Mouse (Mus musculus) forebrain, embryonic 14.5 days (tissue): ENCODE measurements at regions not wholly inside any gene's neighbourhood (a gene's known extent, or its start where the extent isn't known, plus 50 kb on each side); places are given as distances from the start of the nearest gene placed in this dataset.

Experiments used
- ATAC-seq: fragments of 200-750 bp; cut with Nextera tagmentation; 2 replicates; pipeline ENCODE4 v1.8.0; 2017; ENCODE audit warnings: mild to moderate bottlenecking, moderate library complexity
- DNase-seq: peaks from one replicate; pipeline ENCODE4 v3.0.0-alpha.2; 2015; ENCODE audit warnings: low spot score
- H3K27ac ChIP-seq: fragments of 300-500 bp; sonication (generic); 2 replicates; pipeline ENCODE4 v1.5.1; 2014; ENCODE audit warnings: low read depth, mild to moderate bottlenecking, control low read depth, low read length, moderate library complexity
- H3K27me3 ChIP-seq: fragments of 300-500 bp; sonication (generic); replicated peaks from 2 replicates; pipeline ENCODE4 v1.6.1; 2014; ENCODE audit warnings: low read length, control low read depth, mixed read lengths; ENCODE audit not compliant: control insufficient read depth, insufficient read depth
- H3K36me3 ChIP-seq: fragments of 300-500 bp; sonication (generic); 2 replicates; pipeline ENCODE4 v1.6.1; 2014; ENCODE audit warnings: low read length, control low read depth; ENCODE audit not compliant: control insufficient read depth, insufficient read depth
- H3K4me1 ChIP-seq: fragments of 300-500 bp; sonication (generic); 2 replicates; pipeline ENCODE4 v1.6.1; 2014; ENCODE audit warnings: antibody characterized with exemption, low read length, control low read depth; ENCODE audit not compliant: control insufficient read depth, insufficient read depth
- H3K4me2 ChIP-seq: fragments of 300-500 bp; sonication (generic); 2 replicates; pipeline ENCODE4 v1.6.1; 2014; ENCODE audit warnings: mild to moderate bottlenecking, control low read depth, low read length
- H3K4me3 ChIP-seq: fragments of 300-500 bp; sonication (generic); 2 replicates; pipeline ENCODE4 v1.5.1; 2014; ENCODE audit warnings: low read depth, low read length, control low read depth
- H3K9ac ChIP-seq: fragments of 300-500 bp; sonication (generic); 2 replicates; pipeline ENCODE4 v1.6.1; 2014; ENCODE audit warnings: mild to moderate bottlenecking, low read length, control low read depth, moderate library complexity
- H3K9me3 ChIP-seq: fragments of 300-500 bp; sonication (generic); replicated peaks from 2 replicates; pipeline ENCODE4 v1.6.1; 2016; ENCODE audit warnings: low read length, control low read depth, mixed read lengths; ENCODE audit not compliant: control insufficient read depth
- WGBS: fragments of 180-500 bp; shearing (Covaris S2); extraction: QIAGEN DNeasy Blood & Tissue Kit; methylation state at CpG from one replicate; pipeline ENCODE4 v1.1.7; 2014; 5-methylcytosine and 5-hydroxymethylcytosine counted together

DNA sequence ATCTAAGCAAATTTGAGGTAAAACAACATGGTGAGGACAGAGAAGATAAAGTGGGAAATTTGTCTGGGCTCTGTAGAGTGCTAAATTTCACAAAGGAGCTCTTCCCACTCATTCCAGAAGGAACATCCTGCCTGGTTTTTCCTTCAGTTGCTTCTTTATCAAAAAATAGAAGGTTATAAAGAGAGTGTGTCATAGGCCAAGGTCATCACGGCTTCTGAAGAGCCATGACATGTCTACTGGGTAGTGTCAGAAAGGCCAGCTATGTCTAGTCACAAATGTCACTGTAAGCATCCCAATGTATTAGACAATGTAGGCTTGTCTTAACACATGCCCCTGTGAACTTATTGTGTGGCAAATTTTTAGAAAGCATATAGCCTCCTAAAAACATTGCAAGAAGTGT lies 132.5 kb upstream of the Zeb2 start:
- Histone ChIP-seq H3K9me3 (no peaks in the 10 kb centered on the region), H3K27ac (no peak overlapping the region), H3K36me3 (no peaks in the 10 kb centered on the region), H3K9ac (no peak overlapping the region), H3K27me3 (no peaks in the 10 kb centered on the region), H3K4me3 (no peak overlapping the region), H3K4me1 (no peaks in the 10 kb centered on the region), H3K4me2 (no peak overlapping the region)
- ATAC-seq, result no peak
- WGBS, result 91% methylated on average over 1 of the region's 1 CpGs
- no peak for DNase-seq

DNA sequence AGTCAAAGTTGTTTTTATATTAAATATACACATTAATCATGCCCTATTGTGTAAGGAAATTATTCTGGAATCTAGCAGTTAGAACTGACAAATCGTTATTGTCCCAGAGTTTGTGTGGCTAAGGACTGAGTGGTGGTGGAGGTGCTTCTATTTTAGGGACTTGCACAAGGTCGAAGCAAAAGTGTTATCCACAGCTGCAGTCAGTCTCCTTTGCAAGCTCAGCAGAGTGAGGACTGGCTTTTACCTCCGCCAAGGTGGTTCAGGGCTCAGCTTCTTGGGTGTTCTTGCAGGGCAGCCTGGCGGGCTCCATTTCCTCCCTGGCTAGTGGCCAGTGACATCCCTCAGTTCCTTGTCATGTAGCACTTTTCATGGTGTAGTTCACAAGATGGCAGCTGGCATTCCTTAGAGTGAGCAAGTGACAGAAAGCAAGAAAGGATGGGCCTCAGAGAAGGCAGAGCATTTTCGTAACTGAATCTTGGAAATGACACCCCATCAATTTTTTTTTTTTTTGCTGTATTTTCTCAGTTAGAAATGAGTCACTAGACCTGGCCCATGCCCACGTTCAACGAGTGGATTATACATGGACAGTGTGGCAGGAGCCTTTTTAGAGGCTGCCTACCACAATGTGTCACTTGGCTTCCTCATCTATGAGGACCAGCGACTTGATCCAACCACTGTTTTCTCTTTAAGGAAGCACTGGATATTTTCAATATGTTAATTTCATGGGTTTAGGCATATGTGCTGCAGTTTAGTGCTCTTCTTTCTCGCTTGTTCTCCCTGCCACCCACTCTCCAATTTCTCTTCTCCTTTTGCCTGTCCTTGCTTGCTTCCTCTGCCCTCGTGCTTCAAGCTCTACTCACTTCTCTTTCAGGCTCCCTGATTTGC lies 129.1 kb upstream of the Zeb2 start:
- Histone ChIP-seq H3K36me3 (no peaks in the 10 kb centered on the region), H3K9ac (no peak overlapping the region), H3K27me3 (no peaks in the 10 kb centered on the region), H3K4me1 (no peaks in the 10 kb centered on the region), H3K4me2 (no peak overlapping the region), H3K4me3 (no peak overlapping the region), H3K27ac (no peak overlapping the region), H3K9me3 (no peaks in the 10 kb centered on the region)
- WGBS, result 80% methylated on average over 10 of the region's 10 CpGs
- ATAC-seq (no peak), DNase-seq (no peak)

DNA sequence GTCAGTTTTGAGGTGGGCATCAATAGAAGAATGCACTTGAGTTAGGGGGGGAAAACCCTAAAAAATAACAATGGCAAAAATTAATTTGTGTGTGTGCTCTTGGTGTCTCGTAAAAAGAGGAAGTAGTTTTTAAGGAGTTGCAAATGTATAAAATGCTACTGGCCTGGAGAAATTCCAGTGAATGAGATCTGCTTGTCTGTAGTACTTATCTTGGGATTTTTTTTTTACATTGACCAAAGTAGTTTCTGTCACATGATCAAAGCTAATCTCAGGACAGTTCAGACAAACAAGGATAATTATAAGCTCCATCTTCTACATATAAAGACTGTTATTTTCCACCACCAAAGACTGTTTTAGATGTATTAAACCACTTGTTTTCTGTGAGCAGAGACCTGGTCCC lies 128.3 kb upstream of the Zeb2 start:
- Histone ChIP-seq H3K9me3 (no peaks in the 10 kb centered on the region), H3K27ac (no peak overlapping the region)
- ATAC-seq, result no peak

DNA sequence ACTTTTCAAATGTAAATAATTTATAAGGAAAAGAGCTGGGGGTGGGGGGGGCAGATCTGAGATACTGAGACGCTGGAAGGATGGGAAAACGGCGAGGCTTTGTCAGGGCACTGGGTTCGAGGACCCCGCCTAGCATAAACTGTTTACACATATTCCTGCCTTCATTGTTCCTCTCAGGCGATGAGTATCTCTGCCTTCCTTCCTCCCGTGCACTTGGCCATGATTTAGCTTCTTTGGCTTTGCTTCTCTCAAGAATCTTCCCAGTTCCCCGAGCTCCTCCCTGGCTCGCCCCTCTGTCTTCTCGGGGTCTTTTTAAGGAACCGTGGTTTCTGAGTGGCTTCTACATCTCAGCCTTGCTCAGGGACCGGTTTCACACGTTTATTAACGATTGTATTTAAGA lies 127.3 kb upstream of the Zeb2 start:
- H3K4me3 ChIP-seq, result no peak overlapping the region
- no peak overlapping the region for H3K27ac ChIP-seq
- DNase-seq (no peak), ATAC-seq (no peak)
- H3K9ac ChIP-seq, result no peak overlapping the region
- no peaks in the 10 kb centered on the region for H3K27me3 ChIP-seq
- no peak overlapping the region for H3K4me2 ChIP-seq
- WGBS, result 90% methylated on average over 14 of the region's 14 CpGs
- no peaks in the 10 kb centered on the region for H3K36me3 ChIP-seq
- no peaks in the 10 kb centered on the region for H3K4me1 ChIP-seq
- no peaks in the 10 kb centered on the region for H3K9me3 ChIP-seq

More for the DNA sequence above, 128.3 kb upstream of the Zeb2 start:
- Histone ChIP-seq H3K4me3 (no peak overlapping the region), H3K36me3 (no peaks in the 10 kb centered on the region), H3K4me1 (no peaks in the 10 kb centered on the region), H3K9ac (no peak overlapping the region), H3K4me2 (no peak overlapping the region), H3K27me3 (no peaks in the 10 kb centered on the region)
- WGBS, result 92% methylated on average over 1 of the region's 1 CpGs
- no peak for DNase-seq

DNA sequence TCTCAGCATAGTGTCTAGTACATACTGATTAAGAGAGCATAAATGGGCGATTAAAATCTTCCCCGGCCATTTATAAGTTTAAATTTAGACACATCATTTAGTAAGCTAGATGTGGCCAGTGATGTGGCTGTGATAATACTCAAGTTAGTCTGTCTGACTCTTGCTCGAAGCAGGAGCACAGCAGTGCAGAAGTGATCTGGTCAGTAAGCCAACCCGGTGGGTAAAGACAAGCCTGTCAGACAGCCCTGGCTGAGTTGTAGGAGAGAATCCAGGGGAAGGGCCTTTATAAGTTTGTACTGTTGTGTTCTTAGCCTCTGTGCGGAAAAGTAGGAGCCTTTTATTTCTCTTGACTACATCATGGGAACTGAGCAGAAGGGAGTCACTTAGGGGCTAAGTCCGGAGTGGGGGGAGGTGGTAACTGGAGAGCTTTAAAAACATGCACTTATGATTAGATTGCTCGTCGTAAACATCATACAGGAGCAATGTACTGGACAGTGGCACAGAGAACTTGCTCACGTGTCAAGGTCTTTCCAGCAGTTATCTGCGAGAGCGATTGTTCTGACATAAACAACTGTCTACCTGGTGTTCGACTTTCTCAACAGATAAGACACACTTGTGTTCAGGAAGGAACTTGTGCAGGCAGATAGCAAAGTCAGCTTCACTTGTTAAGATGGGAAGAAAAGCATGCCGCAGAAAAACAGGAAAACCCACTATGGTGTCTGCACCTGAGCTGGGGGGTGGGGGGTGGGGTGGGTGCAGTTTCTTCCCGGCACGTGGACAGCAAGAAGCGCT lies 122.5 kb upstream of the Zeb2 start:
- Histone ChIP-seq H3K27ac (no peak overlapping the region), H3K9ac (no peak overlapping the region), H3K4me1 (no peaks in the 10 kb centered on the region), H3K4me2 (no peak overlapping the region), H3K9me3 (no peaks in the 10 kb centered on the region), H3K36me3 (no peaks in the 10 kb centered on the region), H3K4me3 (no peak overlapping the region), H3K27me3 (no peaks in the 10 kb centered on the region)
- DNase-seq (no peak), ATAC-seq (no peak)
- 89% methylated on average over 16 of the region's 16 CpGs for WGBS

DNA sequence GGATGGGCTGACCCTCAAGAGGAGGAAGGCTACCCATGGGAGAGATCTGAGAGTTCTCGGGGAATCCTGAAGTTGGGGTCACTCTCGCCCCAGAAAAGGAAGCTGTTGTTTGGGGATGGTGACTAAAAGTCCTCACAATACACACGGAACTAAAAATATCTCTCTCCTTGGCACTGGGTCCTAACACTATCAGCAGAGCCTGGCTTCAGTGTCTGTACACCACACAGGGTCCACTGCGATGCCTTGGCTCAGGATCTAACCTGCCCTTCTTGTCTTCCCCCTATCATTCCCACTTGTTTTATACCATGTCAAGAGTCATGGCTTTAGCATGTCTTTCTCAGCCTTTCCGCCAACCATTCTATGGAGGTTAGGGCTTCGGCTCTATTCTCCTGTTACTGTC lies 121.8 kb upstream of the Zeb2 start:
- no peaks in the 10 kb centered on the region for H3K27me3 ChIP-seq
- no peak overlapping the region for H3K27ac ChIP-seq
- H3K4me2 ChIP-seq, result no peak overlapping the region
- ATAC-seq (no peak), DNase-seq (no peak)
- H3K36me3 ChIP-seq, result no peaks in the 10 kb centered on the region
- no peak overlapping the region for H3K9ac ChIP-seq
- WGBS, result 92% methylated on average over 6 of the region's 6 CpGs
- no peaks in the 10 kb centered on the region for H3K9me3 ChIP-seq
- H3K4me3 ChIP-seq, result no peak overlapping the region
- no peaks in the 10 kb centered on the region for H3K4me1 ChIP-seq

DNA sequence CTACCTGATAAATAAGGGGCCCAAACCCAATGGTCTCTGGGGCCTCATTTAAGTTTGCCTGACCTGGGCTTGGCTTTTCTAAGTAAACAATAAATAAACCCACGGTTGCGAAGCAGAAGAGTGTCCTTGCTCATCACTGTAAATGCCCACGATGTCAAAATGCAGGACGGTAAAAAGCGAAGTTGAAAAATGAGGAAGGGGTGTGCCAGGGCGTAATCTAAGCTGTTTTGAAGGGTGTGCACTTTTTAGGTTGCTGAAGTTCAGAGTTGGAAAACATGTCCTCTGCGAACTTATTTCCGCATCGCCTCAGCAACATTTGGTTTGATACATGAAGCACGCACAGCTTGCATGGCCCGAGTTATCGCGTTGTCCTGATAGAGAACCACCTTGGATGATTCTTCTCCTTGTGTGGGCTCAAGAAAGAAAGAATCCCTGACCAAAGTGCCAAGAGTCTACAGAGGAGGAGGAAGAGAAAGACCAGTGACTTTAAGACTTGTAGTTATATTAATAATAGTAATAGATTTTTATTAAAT lies 119.0 kb upstream of the Zeb2 start:
- H3K4me3 ChIP-seq, result no peak overlapping the region
- H3K27me3 ChIP-seq, result no peaks in the 10 kb centered on the region
- no peaks in the 10 kb centered on the region for H3K4me1 ChIP-seq
- H3K9ac ChIP-seq, result no peak overlapping the region
- H3K4me2 ChIP-seq, result no peak overlapping the region
- ATAC-seq (no peak), DNase-seq (no peak)
- no peak overlapping the region for H3K27ac ChIP-seq
- no peaks in the 10 kb centered on the region for H3K36me3 ChIP-seq
- WGBS, result 95% methylated on average over 13 of the region's 13 CpGs
- no peaks in the 10 kb centered on the region for H3K9me3 ChIP-seq

DNA sequence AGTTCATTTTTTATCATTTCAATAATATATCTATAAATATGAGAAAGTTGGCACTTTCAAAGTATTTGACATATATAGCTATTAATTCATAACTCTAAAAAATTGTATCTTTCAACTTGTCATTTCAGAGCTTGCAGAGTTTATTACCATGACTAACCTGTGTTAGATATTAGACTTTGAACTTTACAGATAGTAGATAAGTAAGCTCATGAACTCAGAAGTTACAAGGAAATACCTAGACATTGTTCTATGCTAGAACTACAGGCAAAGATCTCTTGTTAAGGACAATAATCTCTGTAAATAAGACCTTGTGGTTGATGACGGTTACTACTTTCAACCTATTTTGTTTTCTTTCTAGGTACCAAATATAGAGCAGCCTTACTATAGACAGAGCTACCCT lies 117.0 kb upstream of the Zeb2 start:
- no peak overlapping the region for H3K4me3 ChIP-seq
- H3K36me3 ChIP-seq, result no peaks in the 10 kb centered on the region
- H3K27ac ChIP-seq, result no peak overlapping the region
- no peak overlapping the region for H3K9ac ChIP-seq
- H3K27me3 ChIP-seq, result no peaks in the 10 kb centered on the region
- peaks cover 4% of the 10 kb centered on the region for H3K4me1 ChIP-seq
- no peak overlapping the region for H3K4me2 ChIP-seq
- no peak for DNase-seq
- ATAC-seq, result no peak
- H3K9me3 ChIP-seq, result no peaks in the 10 kb centered on the region
- WGBS, result 89% methylated on average over 1 of the region's 1 CpGs
